Mouse (Mus musculus) stomach, embryonic 16.5 days (tissue): ENCODE data around the gene Cgref1. TPM values are rescaled to one million over a fixed set of nuclear protein-coding genes. Genes with fewer than 3 reads are reported as not detected.
A peak's percentile ranks its signal among the peaks of the same experiment; 100 is the strongest.

ENCODE experiments used
- ATAC-seq: fragments of 200-750 bp; cut with Nextera tagmentation; 2 replicates; pipeline ENCODE4 v1.8.0; 2017; ENCODE audit warnings: moderate number of reproducible peaks, moderate TSS enrichment; ENCODE audit not compliant: insufficient read depth, low FRiP score
- H3K27ac ChIP-seq: fragments of 300-500 bp; sonication (generic); 2 replicates; pipeline ENCODE4 v1.5.1; 2014; ENCODE audit warnings: low read length
- H3K27me3 ChIP-seq: fragments of 300-500 bp; sonication (generic); 2 replicates; pipeline ENCODE4 v1.6.1; 2014; ENCODE audit warnings: low read length, control low read depth, mixed read lengths; ENCODE audit not compliant: control insufficient read depth, insufficient read depth
- H3K36me3 ChIP-seq: fragments of 300-500 bp; sonication (generic); 2 replicates; pipeline ENCODE4 v1.6.1; 2014; ENCODE audit warnings: low read length; ENCODE audit not compliant: control insufficient read depth, insufficient read depth
- H3K4me1 ChIP-seq: fragments of 300-500 bp; sonication (generic); 2 replicates; pipeline ENCODE4 v1.6.1; 2014; ENCODE audit warnings: low read length, control low read depth, mixed read lengths; ENCODE audit not compliant: control insufficient read depth, insufficient read depth
- H3K4me2 ChIP-seq: fragments of 300-500 bp; sonication (generic); 2 replicates; pipeline ENCODE4 v1.6.1; 2014; ENCODE audit warnings: low read depth, low read length, mixed read lengths
- H3K4me3 ChIP-seq: fragments of 300-500 bp; sonication (generic); replicated peaks from 2 replicates; pipeline ENCODE4 v1.5.1; 2014; ENCODE audit warnings: mild to moderate bottlenecking, low read length
- H3K9ac ChIP-seq: fragments of 300-500 bp; sonication (generic); 2 replicates; pipeline ENCODE4 v1.6.1; 2014; ENCODE audit warnings: low read length
- H3K9me3 ChIP-seq: fragments of 300-500 bp; sonication (generic); replicated peaks from 2 replicates; pipeline ENCODE4 v1.6.1; 2016; ENCODE audit warnings: low read length, control low read depth; ENCODE audit not compliant: control insufficient read depth
- WGBS: fragments of 180-500 bp; shearing (Covaris S2); extraction: QIAGEN DNeasy Blood & Tissue Kit; methylation state at CpG from one replicate; pipeline ENCODE4 v1.1.7; 2014; 5-methylcytosine and 5-hydroxymethylcytosine counted together
- polyA plus RNA-seq: library from polyadenylated mRNA; unstranded; fragments of >200 nt; fragmentation: Nextera tagmentation; extraction: Ambion mirVana; gene quantifications from 2 replicates; pipeline ENCODE4 v1.2.1, GENCODE M21; 2015

Cgref1 gene
- polyA plus RNA-seq, 1 experiment from 2014 or later, result 14.3 TPM

DNA sequence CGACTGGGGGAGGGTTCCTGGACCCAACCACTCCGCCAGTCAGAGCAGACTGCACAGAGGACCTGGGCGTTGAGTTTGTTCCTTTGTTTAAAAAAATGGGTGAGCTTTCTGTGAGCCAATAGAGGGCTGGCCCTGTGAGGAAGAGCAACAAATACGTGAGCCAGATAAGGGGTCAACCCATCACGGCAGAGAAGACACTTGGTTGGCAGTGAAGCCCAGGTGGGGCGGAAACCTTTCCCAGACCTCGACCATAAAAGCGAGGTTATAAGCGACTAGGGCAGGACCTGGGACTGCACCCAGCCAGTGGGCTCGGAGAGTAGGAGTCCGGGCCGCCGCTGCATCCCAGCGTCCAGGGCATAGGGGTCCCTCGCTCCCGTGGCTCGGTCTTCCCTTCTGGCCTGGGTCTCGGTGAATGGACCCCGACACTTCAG lies 58.0 kb downstream of the Cgref1 start:
- Histone ChIP-seq H3K9ac (peak overlapping the region; percentile 89), H3K27ac (peak overlapping the region; percentile 92), H3K9me3 (no peaks in the 10 kb centered on the region), H3K4me2 (peak overlapping the region; percentile 89), H3K4me3 (peak overlapping the region; percentile 88), H3K36me3 (0 out of 2 replicates have a peak, but pooled peaks cover 4% of the 10 kb centered on the region), H3K27me3 (no peaks in the 10 kb centered on the region), H3K4me1 (peaks cover 10% of the 10 kb centered on the region)
- 0% methylated on average over 19 of the region's 19 CpGs for WGBS
- ATAC-seq, result peak; percentile 35

DNA sequence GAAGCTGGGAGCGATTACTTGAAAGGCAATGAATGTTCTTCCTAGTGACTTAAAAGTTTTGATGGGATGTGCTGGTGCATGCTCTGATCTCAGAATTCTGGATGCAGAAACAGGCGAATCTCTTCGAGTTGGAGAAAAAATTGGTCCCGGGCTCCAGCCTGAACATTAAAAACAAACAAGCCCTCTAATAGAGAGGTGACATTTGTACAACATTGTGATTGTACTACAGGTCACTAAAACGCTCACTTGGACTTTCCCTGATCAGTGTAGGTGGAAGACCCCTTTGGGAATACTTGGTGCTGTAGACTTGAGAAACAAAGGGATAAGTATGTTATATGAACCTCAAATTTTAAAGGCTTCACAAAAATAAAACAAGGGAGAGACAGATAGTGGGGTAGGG lies 58.7 kb downstream of the Cgref1 start:
- peak overlapping the region; percentile 89; the same call in 1 of the 2 replicates for H3K9ac ChIP-seq
- no peaks in the 10 kb centered on the region for H3K27me3 ChIP-seq
- H3K4me3 ChIP-seq, result peak overlapping the region; percentile 88
- H3K4me1 ChIP-seq, result peaks cover 10% of the 10 kb centered on the region
- peak overlapping the region; percentile 92 for H3K27ac ChIP-seq
- 33% methylated on average over 5 of the region's 5 CpGs for WGBS
- peak overlapping the region; percentile 89 for H3K4me2 ChIP-seq
- no peak for ATAC-seq
- H3K36me3 ChIP-seq, result 0 out of 2 replicates have a peak, but pooled peaks cover under 1% of the 10 kb centered on the region
- no peaks in the 10 kb centered on the region for H3K9me3 ChIP-seq

DNA sequence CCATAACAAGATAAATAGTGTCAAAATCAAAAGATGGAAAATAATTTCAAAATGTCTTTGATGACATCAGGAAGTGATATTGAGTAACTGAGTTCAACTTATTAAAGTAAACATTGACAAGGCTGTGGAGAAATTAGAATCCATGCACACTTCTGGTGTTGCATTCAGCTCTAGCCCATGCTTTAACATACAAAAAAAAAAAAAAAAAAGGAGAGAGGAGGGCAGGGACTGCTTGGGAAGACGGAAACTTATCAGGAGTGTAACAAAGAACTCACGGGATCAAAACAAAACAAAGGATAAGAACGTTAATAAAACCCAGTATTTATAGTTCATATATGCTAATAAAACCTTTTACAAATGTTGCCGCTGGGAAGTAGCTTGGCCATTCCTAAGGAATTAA lies 59.2 kb downstream of the Cgref1 start:
- Histone ChIP-seq H3K4me3 (no peak overlapping the region; the same call in 1 of the 2 replicates), H3K4me1 (peaks cover 10% of the 10 kb centered on the region), H3K36me3 (no peaks in the 10 kb centered on the region), H3K4me2 (peak overlapping the region; percentile 89), H3K9ac (no peak overlapping the region), H3K27ac (no peak overlapping the region), H3K27me3 (no peaks in the 10 kb centered on the region), H3K9me3 (no peaks in the 10 kb centered on the region)
- WGBS, result 44% methylated on average over 4 of the region's 4 CpGs
- ATAC-seq, result no peak

Other genes starting within 250 kb of the Cgref1 start
- 6.8 and 7.2 TPM in 2 replicates for gene Dpysl5, start 234.0 kb downstream of the Cgref1 start, polyA plus RNA-seq
- 15.1 and 20.0 TPM in 2 replicates for gene Mapre3, start 130.9 kb downstream of the Cgref1 start, polyA plus RNA-seq
- gene Tmem214, start 77.6 kb downstream of the Cgref1 start, polyA plus RNA-seq, result 85.7 and 93.7 TPM in 2 replicates
- 16.7 and 18.4 TPM in 2 replicates for gene Agbl5, start 56.9 kb downstream of the Cgref1 start, polyA plus RNA-seq
- 434 and 465 TPM in 2 replicates for gene Ost4, start 37.8 kb downstream of the Cgref1 start, polyA plus RNA-seq
- 245 and 257 TPM in 2 replicates for gene Emilin1, start 32.2 kb downstream of the Cgref1 start, polyA plus RNA-seq
- 28.8 and 31.8 TPM in 2 replicates for gene Khk, start 24.2 kb downstream of the Cgref1 start, polyA plus RNA-seq
- 131 and 154 TPM in 2 replicates for gene Preb, start 14.8 kb upstream of the Cgref1 start, polyA plus RNA-seq
- 0.99 and 1.1 TPM in 2 replicates for gene Tcf23, start 23.1 kb upstream of the Cgref1 start, polyA plus RNA-seq
- gene Atraid, start 102.7 kb upstream of the Cgref1 start, polyA plus RNA-seq, result 163 and 167 TPM in 2 replicates
- gene Slc5a6, start 103.3 kb upstream of the Cgref1 start, polyA plus RNA-seq, result 9.5 and 10.3 TPM in 2 replicates
- 26.0 and 26.8 TPM in 2 replicates for gene Cad, start 109.2 kb upstream of the Cgref1 start, polyA plus RNA-seq
- gene Dnajc5g, start 160.7 kb upstream of the Cgref1 start, polyA plus RNA-seq, result not detected in 2 replicates
- 0.25 and 0.30 TPM in 2 replicates for gene Slc30a3, start 162.6 kb upstream of the Cgref1 start, polyA plus RNA-seq
- gene Trim54, start 171.1 kb upstream of the Cgref1 start, polyA plus RNA-seq, result 5.9 TPM in 1 of 2 replicates, not detected in the other
- not detected in 2 replicates for gene Ucn, start 193.2 kb upstream of the Cgref1 start, polyA plus RNA-seq
- gene Mpv17, start 208.7 kb upstream of the Cgref1 start, polyA plus RNA-seq, result 61.7 and 63.8 TPM in 2 replicates
- gene Gm29609, start 234.3 kb upstream of the Cgref1 start, polyA plus RNA-seq, result 1.2 and 2.0 TPM in 2 replicates
- 68.1 and 69.4 TPM in 2 replicates for gene Gtf3c2, start 234.6 kb upstream of the Cgref1 start, polyA plus RNA-seq
- 129 and 131 TPM in 2 replicates for gene Snx17, start 247.6 kb upstream of the Cgref1 start, polyA plus RNA-seq
- 66.5 and 66.7 TPM in 2 replicates for gene Eif2b4, start 247.8 kb upstream of the Cgref1 start, polyA plus RNA-seq